Mouse (Mus musculus): ENCODE data around the gene Bach1. TPM values are rescaled to one million over a fixed set of nuclear protein-coding genes. Genes with fewer than 3 reads are reported as not detected.

Gene Bach1
- total RNA-seq, 1 experiment from 2014 or later = 33.9 TPM

GRCm38 (mm10) chr16:87781637-87782036 is 82.9 kb downstream of the Bach1 start:
- no peak for ATAC-seq (replicated peaks; ENCODE audit: low read depth, poor library complexity, severe bottlenecking)

Other genes with a start within 250 kb of the Bach1 start
- gene Usp16, start 244.2 kb upstream of the Bach1 start, total RNA-seq (2017) = 135 and 172 TPM in 2 replicates
- gene Cct8, start 203.1 kb upstream of the Bach1 start, total RNA-seq (2017) = 907 and 916 TPM in 2 replicates
- gene Map3k7cl, start 145.6 kb upstream of the Bach1 start, total RNA-seq (2017) = not detected in 2 replicates